Mouse (Mus musculus): ENCODE data around the gene Dcst1. TPM values are rescaled to one million over a fixed set of nuclear protein-coding genes. Genes with fewer than 3 reads are reported as not detected.

Dcst1 gene
- polyA plus RNA-seq, 1 experiment from 2014 or later, result 0.55 TPM

- Histone ChIP-seq H3K27me3 (ENCODE audit: control insufficient read depth, insufficient read depth, low read length) (no peaks in the 10 kb centered on the region), H3K4me1 (ENCODE audit: control insufficient read depth, insufficient read depth, low read length) (peaks cover 11% of the 10 kb centered on the region; the same call in 1 of the 2 replicates), H3K4me3 (replicated peaks; ENCODE audit: low read depth, low read length) (peak overlapping the region; percentile 46), H3K4me2 (ENCODE audit: low read length) (peak overlapping the region; percentile 84), H3K9me3 (ENCODE audit: control insufficient read depth, low read length) (no peaks in the 10 kb centered on the region), H3K36me3 (ENCODE audit: control insufficient read depth, insufficient read depth, low read length) (no peaks in the 10 kb centered on the region), H3K9ac (replicated peaks; ENCODE audit: low read length) (peak overlapping the region; percentile 66), H3K27ac (replicated peaks; ENCODE audit: low read depth, low read length) (peak overlapping the region; percentile 3; the same call in 1 of the 2 replicates)
- peak; percentile 86 for ATAC-seq (ENCODE audit: low FRiP score, low TSS enrichment)
- WGBS, result 1% methylated on average over 29 of the region's 29 CpGs
- peak; percentile 87 for DNase-seq
These were observed 13.5 kb upstream of the Dcst1 start for GRCm38 (mm10) chr3:89378394-89379067.

DNA sequence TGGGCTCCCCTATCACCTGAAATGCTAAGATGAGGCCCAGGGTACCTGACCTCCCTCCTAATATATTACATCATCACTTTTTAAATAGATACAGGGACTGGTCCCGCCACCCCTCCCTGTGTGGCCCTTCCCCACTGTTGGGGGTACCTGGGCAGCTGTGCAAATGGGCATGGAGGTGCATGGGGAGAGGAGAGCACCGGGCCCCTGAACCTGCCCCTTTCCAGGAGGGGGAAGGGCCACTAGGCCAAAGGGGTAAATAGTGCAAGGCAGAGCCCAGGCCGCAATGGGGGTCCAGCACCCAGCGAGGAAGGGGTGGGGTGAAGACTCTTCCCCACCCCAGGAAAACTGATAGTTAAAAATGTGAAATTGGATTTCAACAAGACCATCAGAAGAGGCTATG lies 12.8 kb upstream of the Dcst1 start:
- no peak overlapping the region for H3K27ac ChIP-seq (replicated peaks; ENCODE audit: low read depth, low read length)
- WGBS, result 72% methylated on average over 4 of the region's 4 CpGs
- DNase-seq (no peak), ATAC-seq (ENCODE audit: low FRiP score, low TSS enrichment) (peak; percentile 26; the same call in 1 of the 2 replicates)
- peak overlapping the region; percentile 84 for H3K4me2 ChIP-seq (ENCODE audit: low read length)
- H3K4me1 ChIP-seq (ENCODE audit: control insufficient read depth, insufficient read depth, low read length), result peaks cover 11% of the 10 kb centered on the region; the same call in 1 of the 2 replicates
- no peaks in the 10 kb centered on the region for H3K36me3 ChIP-seq (ENCODE audit: control insufficient read depth, insufficient read depth, low read length)
- H3K9ac ChIP-seq (replicated peaks; ENCODE audit: low read length), result peak overlapping the region; percentile 66; the same call in 1 of the 2 replicates
- H3K4me3 ChIP-seq (replicated peaks; ENCODE audit: low read depth, low read length), result no peak overlapping the region
- no peaks in the 10 kb centered on the region for H3K27me3 ChIP-seq (ENCODE audit: control insufficient read depth, insufficient read depth, low read length)
- no peaks in the 10 kb centered on the region for H3K9me3 ChIP-seq (ENCODE audit: control insufficient read depth, low read length)

GRCm38 (mm10) chr3:89373581-89374231 lies 8.7 kb upstream of the Dcst1 start:
- 51% methylated on average over 5 of the region's 5 CpGs for WGBS
- Histone ChIP-seq H3K27me3 (ENCODE audit: control insufficient read depth, insufficient read depth, low read length) (no peaks in the 10 kb centered on the region), H3K4me3 (replicated peaks; ENCODE audit: low read depth, low read length) (no peak overlapping the region), H3K36me3 (ENCODE audit: control insufficient read depth, insufficient read depth, low read length) (no peaks in the 10 kb centered on the region), H3K27ac (replicated peaks; ENCODE audit: low read depth, low read length) (no peak overlapping the region), H3K9me3 (ENCODE audit: control insufficient read depth, low read length) (no peaks in the 10 kb centered on the region), H3K9ac (replicated peaks; ENCODE audit: low read length) (no peak overlapping the region), H3K4me1 (ENCODE audit: control insufficient read depth, insufficient read depth, low read length) (peaks cover 7% of the 10 kb centered on the region; the same call in 1 of the 2 replicates), H3K4me2 (ENCODE audit: low read length) (no peak overlapping the region)
- no peak for DNase-seq
- ATAC-seq (ENCODE audit: low FRiP score, low TSS enrichment), result no peak

DNA sequence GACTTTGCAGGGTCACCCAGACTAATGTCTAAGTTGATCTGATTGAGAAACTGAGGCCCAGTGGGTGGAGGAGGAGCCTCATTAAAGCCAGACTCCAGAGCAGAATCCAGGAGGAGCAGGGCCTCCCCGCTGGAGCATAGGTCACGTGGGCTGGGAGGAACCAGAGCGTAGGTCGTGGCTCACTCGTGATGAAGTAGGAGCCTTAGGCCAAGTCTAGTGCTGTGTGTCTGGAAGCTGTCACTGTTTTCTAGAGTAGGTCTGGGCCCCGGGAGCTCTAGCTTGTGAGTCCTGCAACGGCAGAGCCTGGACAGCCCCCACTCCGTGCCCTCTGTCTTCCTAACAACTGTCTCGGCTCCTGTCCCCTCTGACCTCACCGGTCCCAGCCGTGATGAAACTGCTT lies 2.3 kb upstream of the Dcst1 start:
- Histone ChIP-seq H3K4me2 (ENCODE audit: low read length) (no peak overlapping the region), H3K9me3 (ENCODE audit: control insufficient read depth, low read length) (no peaks in the 10 kb centered on the region), H3K4me1 (ENCODE audit: control insufficient read depth, insufficient read depth, low read length) (no peaks in the 10 kb centered on the region), H3K36me3 (ENCODE audit: control insufficient read depth, insufficient read depth, low read length) (no peaks in the 10 kb centered on the region), H3K27ac (replicated peaks; ENCODE audit: low read depth, low read length) (no peak overlapping the region), H3K9ac (replicated peaks; ENCODE audit: low read length) (no peak overlapping the region), H3K27me3 (ENCODE audit: control insufficient read depth, insufficient read depth, low read length) (no peaks in the 10 kb centered on the region), H3K4me3 (replicated peaks; ENCODE audit: low read depth, low read length) (no peak overlapping the region)
- DNase-seq (no peak), ATAC-seq (ENCODE audit: low FRiP score, low TSS enrichment) (no peak)
- 75% methylated on average over 11 of the region's 11 CpGs for WGBS

DNA sequence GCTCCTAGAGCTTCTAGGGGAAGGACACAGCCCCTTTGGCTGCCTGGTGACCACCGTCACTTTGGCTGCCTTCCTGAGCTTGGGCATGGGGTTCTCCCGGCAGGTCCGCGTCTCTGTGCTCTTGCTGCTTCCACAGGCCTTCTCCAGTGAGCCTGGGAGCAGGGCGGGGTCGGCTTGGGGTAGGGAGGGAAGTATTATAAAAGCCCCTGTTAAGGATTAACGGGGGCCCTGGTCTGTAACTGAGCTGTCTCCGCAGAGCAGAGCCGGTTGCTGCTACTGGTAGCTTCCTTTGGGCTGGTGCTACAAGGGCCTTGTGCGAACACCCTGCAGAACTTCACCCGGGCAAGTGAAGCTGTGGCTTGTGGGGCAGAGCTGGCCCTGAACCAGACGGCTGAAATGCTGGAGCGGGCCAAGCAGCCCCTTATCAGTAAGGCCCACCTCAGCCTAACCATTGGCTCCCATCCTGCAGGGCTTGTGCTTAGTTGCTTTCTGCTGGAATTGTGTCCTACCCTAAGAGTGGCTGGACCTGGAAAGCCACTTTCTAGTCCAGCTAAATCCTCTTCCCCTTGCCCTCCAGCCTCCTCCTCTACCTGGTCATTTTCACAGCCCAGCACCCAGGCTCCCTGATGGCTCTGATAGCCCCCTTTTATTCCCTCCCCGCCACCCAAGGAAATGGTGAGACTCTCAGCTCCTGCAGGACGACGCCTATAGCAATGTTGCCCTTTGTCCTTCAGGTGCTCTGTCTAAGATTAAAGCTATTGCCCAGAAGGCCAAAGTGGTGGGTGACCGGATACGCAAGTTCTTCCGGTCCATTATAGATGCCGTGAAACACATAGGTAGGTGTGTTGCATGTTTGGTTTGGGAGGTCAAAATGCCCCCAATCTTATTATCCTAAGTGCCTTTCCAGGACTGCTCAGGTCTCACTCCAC lies 697 bp upstream of the Dcst1 start:
- ATAC-seq (ENCODE audit: low FRiP score, low TSS enrichment) (no peak), DNase-seq (no peak)
- Histone ChIP-seq H3K4me3 (replicated peaks; ENCODE audit: low read depth, low read length) (no peak overlapping the region), H3K4me1 (ENCODE audit: control insufficient read depth, insufficient read depth, low read length) (no peaks in the 10 kb centered on the region), H3K27ac (replicated peaks; ENCODE audit: low read depth, low read length) (no peak overlapping the region), H3K9ac (replicated peaks; ENCODE audit: low read length) (no peak overlapping the region), H3K36me3 (ENCODE audit: control insufficient read depth, insufficient read depth, low read length) (no peaks in the 10 kb centered on the region), H3K9me3 (ENCODE audit: control insufficient read depth, low read length) (no peaks in the 10 kb centered on the region), H3K27me3 (ENCODE audit: control insufficient read depth, insufficient read depth, low read length) (no peaks in the 10 kb centered on the region), H3K4me2 (ENCODE audit: low read length) (no peak overlapping the region)
- WGBS, result 75% methylated on average over 20 of the region's 20 CpGs

- Histone ChIP-seq H3K27ac (replicated peaks; ENCODE audit: low read depth, low read length) (no peak overlapping the region), H3K4me1 (ENCODE audit: control insufficient read depth, insufficient read depth, low read length) (no peaks in the 10 kb centered on the region), H3K9ac (replicated peaks; ENCODE audit: low read length) (no peak overlapping the region), H3K27me3 (ENCODE audit: control insufficient read depth, insufficient read depth, low read length) (no peaks in the 10 kb centered on the region), H3K4me2 (ENCODE audit: low read length) (no peak overlapping the region), H3K9me3 (ENCODE audit: control insufficient read depth, low read length) (no peaks in the 10 kb centered on the region), H3K4me3 (replicated peaks; ENCODE audit: low read depth, low read length) (no peak overlapping the region), H3K36me3 (ENCODE audit: control insufficient read depth, insufficient read depth, low read length) (no peaks in the 10 kb centered on the region)
- WGBS, result 51% methylated on average over 8 of the region's 8 CpGs
- ATAC-seq (ENCODE audit: low FRiP score, low TSS enrichment) (no peak), DNase-seq (no peak)
These were observed 422 bp downstream of the Dcst1 start for GRCm38 (mm10) chr3:89364631-89365030.

- Histone ChIP-seq H3K9ac (replicated peaks; ENCODE audit: low read length) (no peak within 1 kb of the TSS), H3K27me3 (ENCODE audit: control insufficient read depth, insufficient read depth, low read length) (no peaks in the 10 kb centered on the region), H3K4me2 (ENCODE audit: low read length) (no peak within 1 kb of the TSS), H3K36me3 (ENCODE audit: control insufficient read depth, insufficient read depth, low read length) (no peaks in the 10 kb centered on the region), H3K9me3 (ENCODE audit: control insufficient read depth, low read length) (no peaks in the 10 kb centered on the region), H3K27ac (replicated peaks; ENCODE audit: low read depth, low read length) (no peak within 1 kb of the TSS), H3K4me3 (replicated peaks; ENCODE audit: low read depth, low read length) (no peak within 1 kb of the TSS), H3K4me1 (ENCODE audit: control insufficient read depth, insufficient read depth, low read length) (no peaks in the 10 kb centered on the region)
- ATAC-seq (ENCODE audit: low FRiP score, low TSS enrichment) (no peak), DNase-seq (no peak)
- WGBS, result 88% methylated on average over 7 of the region's 7 CpGs
These were observed 3.4 kb downstream of the Dcst1 start, which contains the start of gene Dcst2 for GRCm38 (mm10) chr3:89361675-89362074. Gene Dcst2, plus strand, starts transcription at chr3:89361975.

- Histone ChIP-seq H3K27ac (replicated peaks; ENCODE audit: low read depth, low read length) (no peak overlapping the region), H3K9ac (replicated peaks; ENCODE audit: low read length) (no peak overlapping the region), H3K36me3 (ENCODE audit: control insufficient read depth, insufficient read depth, low read length) (no peaks in the 10 kb centered on the region), H3K4me1 (ENCODE audit: control insufficient read depth, insufficient read depth, low read length) (no peaks in the 10 kb centered on the region), H3K4me2 (ENCODE audit: low read length) (no peak overlapping the region), H3K4me3 (replicated peaks; ENCODE audit: low read depth, low read length) (no peak overlapping the region), H3K27me3 (ENCODE audit: control insufficient read depth, insufficient read depth, low read length) (no peaks in the 10 kb centered on the region), H3K9me3 (ENCODE audit: control insufficient read depth, low read length) (no peaks in the 10 kb centered on the region)
- WGBS, result 80% methylated on average over 3 of the region's 3 CpGs
- DNase-seq (no peak), ATAC-seq (ENCODE audit: low FRiP score, low TSS enrichment) (no peak)
These were observed 4.8 kb downstream of the Dcst1 start for GRCm38 (mm10) chr3:89360237-89360636.

Measured in midbrain, embryonic 14.5 days (tissue).